Mouse (Mus musculus) mature B cell (primary cell): Measurements from ENCODE around the gene Rgs10.

Experiments used
- in situ Hi-C: fragments of 300-500 bp; cut with MboI; formaldehyde crosslinking; loops from 2 replicates; pipeline ENCODE4 v1.14.3; 2019

Gene Rgs10

DNA sequence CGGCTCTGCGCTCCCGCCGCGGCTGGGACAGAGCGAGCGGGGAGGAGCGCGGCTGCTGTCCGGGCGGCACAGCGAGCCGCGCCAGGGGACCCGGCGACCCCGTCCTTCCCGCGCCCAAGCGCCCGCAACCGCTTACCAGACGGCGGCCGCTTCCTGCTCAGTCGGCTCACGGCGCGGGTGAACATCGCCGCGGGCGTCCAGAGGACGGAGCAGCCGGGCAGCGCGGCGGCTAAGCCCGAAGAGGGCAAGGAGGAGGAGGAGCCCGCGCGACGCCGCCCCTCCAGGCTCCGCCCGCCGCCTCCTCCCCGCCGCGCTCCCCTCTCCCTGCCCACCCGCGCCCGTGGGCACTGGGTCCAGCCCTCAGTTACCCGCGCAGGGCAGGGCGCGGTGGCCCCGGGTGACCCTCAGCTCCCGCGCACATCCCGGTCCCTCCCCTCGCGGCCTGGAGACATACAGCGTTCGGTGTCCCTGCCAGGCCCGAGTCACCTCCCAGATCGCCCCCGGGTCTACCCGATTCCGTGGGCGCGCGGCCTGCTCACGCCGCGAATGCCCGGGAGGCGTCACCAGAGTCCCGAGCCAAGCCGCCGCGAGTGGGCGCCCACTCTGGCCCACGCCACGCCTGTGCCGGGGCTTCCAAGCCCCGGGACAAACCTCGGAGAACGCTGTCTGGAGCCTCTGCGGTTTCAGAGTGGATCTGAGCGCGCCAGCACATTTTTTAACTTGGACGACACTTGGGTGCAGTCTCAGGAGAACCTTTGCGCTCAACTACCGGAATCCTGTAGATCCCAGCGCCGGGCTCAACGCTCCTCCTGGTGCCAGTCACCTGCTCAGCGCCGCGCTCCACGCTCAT is at the start of gene Rgs10:
Gene Rgs10, minus strand, starts transcription at position 829 of the 850 bp plus-strand sequence.
- in situ Hi-C loops, result no loop called here

DNA sequence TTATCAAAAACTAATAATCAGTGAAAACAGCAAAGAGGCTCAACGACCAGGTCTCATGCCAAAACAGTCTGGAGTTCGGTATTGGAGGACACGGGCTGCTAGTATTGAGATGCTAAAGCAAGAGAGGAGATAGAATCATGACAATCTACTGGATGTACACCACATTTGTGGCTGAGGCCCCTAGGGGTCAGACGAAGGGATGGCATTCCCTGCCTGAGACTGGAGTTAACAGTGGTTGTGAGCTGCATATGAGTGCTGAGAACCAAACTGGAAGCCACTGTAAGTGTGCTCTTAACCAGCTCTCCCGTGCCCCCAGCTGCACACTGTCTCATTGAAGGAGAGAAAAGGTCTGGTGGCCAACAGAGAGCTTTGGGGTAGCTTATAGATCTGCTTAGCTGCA is 43.8 kb upstream of the Rgs10 start:
- in situ Hi-C loops, result loop anchor here (10.0 kb wide), 1 partner anchor 232 kb away; no protein-coding TSS in a partner anchor

DNA sequence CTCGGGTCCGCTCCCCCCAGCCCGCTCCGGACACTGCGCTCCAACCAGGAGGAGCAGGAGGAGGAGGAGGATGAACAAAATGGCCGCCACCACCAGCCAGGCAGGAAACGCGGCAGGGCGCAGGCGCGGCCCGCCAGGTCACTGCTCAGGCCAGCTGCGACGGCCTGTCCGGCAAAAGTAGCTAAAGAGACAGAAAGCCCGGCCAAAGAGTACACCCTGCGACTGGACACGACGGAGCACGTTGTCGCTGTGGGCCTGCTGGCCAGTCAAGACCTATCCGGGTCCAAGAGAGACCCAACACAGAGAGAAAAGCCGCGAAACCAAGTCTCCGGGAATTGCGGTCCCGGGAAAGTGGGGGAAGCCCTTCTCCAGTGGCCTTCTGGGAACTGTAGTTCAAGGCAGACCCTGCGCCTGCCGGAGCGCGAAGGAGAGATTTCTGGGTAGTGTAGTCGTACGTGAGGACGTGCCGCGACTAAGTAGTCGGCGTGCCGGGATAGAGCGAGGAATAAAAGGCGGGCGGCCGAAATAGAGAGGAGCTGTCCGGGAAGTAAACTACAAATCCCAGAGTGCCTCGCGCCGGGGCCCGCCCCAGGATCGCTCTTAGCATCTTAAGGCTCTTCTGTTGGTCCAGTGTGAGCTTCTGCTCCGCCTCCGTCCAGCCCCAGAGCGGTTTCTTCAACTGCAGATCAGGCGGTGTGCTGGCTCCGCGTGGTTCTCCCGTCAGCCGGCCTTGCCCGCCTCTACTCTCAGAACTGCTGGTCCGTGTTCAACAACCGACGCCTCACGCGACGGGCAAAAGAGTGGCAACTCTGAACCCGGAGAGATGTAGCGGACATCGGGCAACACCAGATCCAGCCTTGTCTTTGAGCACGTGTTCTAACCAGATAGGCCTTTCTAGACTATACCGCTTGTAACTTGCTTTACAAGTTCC is 43.0 kb upstream of the Rgs10 start, which contains the start of gene Tial1:
Gene Tial1, minus strand, starts transcription at position 433 of the 931 bp plus-strand sequence.
- in situ Hi-C loops, result loop anchor here (10.0 kb wide), 1 partner anchor 233 kb away; no protein-coding TSS in a partner anchor

DNA sequence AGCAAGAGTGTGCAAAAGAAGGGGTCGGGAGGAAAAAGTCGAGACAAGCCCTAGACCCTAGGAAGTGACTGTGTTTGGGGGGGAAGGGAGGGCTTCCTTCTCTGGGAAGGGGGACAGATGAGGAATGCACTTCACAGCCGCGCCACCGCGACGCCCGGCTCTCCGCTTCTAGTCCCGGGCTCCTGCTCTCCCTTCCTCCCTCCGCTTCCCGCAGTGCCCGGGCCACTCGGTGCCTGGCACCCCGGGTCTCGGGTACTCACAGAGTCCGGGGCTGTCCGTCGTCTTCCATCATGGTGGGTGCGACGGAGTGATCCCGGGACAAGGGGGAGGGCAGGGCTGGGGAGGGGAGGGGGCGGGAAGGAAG is 42.3 kb upstream of the Rgs10 start:
- in situ Hi-C loops, result loop anchor here (10.0 kb wide), 1 partner anchor 234 kb away; no protein-coding TSS in a partner anchor

DNA sequence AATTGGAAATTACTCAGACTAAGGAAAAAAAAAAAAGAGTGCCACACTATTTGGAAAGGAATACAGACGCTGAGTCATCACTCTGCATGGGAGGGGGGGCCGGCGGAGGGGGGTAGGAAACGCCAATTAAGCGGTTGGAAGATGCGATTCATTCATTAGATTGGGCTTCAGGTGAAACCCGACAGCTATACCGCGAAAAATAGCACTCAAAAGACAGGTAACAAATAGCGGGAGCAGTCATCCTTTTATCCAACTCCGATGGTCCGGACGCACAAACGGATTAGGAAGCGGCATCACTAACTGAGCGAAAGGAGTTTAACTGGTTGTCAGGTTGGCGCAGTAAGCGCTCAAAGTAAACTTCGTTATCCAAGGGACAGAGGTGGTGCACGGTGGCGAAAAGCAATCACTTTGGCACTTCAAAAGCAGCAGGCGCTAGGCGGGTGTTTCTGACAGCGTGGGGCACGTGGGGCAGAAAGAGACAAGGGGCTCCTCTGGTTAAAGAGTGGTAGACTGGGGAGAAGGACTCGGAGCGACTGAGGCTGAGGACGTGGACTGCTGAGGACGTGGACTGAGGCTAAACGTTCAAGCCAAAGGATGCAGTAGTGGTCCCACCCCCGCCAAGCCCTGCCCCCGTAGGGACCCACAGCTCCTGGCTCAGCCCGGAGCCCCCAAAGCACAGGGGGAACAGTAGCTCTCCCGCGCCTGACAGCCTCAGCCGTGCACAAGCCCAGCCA is 41.7 kb upstream of the Rgs10 start:
- in situ Hi-C loops, result loop anchor here (10.0 kb wide), 1 partner anchor 235 kb away; no protein-coding TSS in a partner anchor

DNA sequence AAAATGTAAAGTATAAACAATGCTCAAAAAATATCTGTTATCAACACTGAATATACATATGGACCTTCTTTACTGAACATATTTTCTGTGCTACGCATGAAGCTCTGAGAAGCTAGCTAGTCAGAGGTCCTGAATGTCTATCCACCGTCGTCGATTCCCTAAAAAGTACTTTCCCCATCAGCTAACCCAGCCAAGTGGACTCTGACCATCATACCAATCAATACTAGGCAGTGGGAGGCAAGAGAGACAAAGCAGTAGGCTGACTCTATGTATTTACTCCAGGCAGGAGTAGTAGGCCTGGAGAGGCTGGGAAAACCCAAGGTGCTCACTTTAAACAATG is 41.2 kb upstream of the Rgs10 start:
- in situ Hi-C loops, result loop anchor here (10.0 kb wide), 1 partner anchor 235 kb away; no protein-coding TSS in a partner anchor

DNA sequence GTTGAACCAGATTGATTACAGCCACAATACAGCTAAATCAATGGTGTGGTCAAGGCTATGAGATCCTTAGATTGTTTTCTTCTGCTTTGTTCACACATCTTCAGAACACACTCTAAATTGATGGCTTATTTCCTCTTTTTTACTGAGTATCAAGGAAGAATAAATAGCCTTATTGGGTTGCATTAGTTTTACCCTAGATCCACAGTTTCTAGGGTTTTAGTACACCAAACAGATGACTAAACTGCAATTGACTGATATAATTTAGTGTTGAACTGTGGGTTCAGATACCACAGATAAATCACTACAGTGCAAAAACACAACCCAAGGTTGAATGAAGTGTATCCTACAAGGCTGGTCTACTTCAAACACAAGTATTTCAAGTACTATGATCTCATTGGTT is 39.5 kb upstream of the Rgs10 start:
- in situ Hi-C loops, result no loop called here

DNA sequence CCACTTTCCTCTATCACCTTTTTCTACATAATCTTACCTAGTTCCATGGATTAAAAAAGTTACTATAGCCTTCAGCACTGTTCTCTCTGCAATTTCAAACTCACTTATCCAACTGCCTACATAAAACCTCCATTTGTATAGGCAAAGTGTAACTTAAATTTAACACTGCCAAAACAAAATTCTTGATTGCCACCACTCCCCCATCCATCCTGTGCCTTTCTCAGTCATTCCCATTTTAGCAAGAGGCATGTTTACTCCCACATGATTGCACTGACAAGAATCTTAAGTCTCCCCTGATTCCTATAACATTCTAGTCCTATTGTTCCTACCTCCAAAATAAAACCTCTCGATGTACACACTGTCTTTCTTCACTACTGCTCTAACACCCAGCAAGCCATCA is 34.2 kb upstream of the Rgs10 start:
- in situ Hi-C loops, result no loop called here

DNA sequence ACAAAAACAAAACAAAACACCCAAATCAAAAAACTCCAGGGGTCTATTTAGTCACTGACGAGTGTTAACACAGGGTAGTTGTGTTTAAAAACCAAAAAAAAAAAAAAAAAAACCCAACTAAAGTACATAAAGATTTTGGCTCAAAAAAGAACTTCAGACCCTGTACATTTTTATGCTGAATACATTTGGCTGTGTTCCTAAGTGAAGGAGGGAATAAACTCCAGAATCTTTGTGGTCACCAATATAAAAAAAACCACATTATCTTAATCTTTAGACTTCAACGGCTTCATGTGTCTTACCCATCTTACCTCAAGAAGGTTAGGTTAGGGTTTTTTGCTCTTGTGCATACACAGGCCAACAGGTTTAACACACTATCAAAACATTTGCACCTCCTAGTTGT is 22.0 kb upstream of the Rgs10 start:
- in situ Hi-C loops, result no loop called here

DNA sequence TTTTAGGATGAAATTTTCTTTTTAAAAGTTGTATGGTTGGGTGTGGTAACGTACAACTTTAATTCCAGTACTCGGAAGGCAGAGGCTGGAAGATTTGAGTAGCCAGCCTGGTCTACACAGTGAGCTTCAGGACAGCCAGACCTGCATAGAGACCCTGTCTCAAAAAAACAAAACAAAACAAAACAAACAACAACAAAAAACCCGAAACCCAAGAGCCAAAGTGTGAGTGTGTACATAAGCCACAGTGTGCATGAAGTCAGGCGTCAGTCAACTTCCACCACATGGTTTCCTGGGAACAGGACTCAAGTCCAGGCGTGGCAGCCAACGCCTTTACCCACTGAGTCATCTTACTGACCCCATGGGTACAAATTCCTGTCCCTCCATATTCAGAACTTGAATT is 20.7 kb upstream of the Rgs10 start:
- in situ Hi-C loops, result no loop called here

DNA sequence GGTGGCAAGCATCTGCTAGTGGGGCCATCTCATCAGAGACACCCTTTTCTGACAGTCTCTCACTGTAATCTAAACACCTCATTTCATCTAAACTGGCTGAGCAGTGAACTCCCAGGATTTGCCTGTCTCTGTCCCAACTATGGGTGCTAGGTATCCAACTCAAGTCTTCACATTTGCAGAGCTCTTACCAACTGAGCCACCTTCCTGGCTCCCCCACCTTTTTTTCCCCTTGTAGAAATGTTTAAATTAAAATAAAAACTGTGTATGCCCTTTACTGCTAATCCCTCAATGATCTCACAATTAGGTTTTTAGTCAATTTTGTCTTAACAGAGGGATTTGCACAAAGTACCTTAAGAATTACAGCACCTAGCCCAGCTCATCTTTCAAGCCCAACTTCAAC is 19.6 kb upstream of the Rgs10 start:
- in situ Hi-C loops, result no loop called here

DNA sequence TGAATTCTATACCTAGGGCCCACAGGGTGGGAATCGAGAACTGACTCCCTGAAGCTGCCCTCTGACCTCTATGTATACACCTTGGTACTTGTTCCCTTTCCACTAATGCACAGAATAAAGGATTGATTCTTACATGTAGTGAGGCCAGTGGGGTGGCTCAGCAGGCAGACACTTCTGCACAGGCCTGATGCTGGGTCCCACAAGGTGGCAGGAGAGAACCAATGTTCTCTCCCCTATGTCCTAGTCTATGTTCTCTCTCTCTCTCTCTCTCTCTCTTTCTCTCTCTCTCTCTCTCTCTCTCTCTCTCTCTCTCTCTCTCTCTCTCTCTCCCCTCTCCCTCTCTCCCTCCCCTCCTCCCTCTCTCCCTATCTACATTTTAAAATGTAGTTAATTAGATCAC is 14.7 kb upstream of the Rgs10 start:
- in situ Hi-C loops, result no loop called here

DNA sequence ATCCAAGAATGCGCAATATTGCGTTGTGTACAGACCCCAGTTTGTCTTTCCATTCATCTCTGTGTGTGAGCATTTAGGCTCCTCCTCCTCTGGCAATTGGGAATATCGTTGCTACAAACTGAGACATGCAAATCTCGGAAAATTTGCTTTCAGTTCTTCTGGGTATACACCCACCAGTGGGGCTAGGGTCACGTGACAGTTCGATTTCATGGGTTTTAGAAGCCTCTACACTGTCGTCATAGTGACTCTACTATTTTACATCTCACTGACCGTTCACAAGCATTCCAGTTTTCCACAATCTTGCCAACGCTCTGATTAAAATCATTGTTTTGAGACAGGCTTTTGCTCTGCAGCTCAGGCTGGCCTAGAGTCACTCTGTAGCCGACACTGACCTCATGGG is 14.0 kb upstream of the Rgs10 start:
- in situ Hi-C loops, result no loop called here

DNA sequence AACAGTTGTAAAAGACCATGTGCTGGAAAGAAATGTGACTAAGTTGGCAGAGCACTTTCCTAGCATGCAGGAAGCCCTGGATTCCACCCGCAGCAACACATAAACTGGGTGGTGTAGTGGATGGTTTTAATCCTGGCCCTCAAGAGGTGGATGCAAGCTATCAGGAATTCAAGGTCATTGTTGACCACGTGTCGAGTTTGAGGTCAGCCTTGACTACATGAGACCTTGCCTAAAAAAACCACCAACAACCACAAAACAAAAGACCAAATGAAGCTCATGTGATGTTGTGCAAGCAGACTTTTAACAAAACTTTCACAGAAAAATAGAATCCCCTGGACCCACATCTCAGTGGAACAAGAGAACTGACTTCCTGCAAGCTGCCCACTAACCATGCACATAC is 3.9 kb upstream of the Rgs10 start:
- in situ Hi-C loops, result no loop called here

DNA sequence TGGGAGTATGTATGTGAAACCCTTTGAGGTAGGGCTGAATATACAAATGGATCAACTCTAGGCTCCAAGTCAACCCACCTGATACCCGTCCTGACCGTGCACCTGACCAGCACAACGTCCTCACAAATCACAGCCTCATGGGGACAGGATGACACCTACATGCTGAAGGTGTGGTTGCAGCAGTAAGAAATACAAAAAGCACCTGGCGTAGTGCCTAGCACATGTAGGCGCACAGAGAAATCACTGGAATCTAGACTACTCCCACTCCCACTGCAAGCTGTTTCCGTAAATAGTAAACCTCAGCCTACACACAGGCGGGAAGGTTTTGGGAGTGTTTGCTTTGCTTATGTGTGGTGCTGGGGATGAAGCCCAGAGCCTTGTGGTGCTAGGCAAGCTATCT is 3.1 kb upstream of the Rgs10 start:
- in situ Hi-C loops, result no loop called here

DNA sequence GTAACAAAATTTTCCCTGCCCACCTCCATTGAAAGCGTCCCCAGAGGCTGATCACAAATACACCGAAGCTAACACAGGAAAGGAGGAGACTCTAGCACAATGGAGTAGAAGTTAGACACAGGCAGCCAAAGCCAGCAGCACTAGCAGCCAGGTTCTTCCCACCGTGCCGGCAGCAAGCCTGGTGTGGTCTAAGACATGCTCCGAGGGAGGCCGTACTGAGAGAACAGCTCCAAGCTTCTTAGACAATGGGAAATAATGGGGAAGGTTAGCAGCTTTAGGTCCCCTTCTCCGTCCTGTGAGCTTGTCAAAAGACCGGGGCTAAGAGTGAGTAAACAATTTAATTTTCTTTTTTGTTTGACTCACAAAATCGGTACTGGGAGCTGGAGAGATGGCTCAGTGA is 1.1 kb upstream of the Rgs10 start:
- in situ Hi-C loops, result no loop called here

DNA sequence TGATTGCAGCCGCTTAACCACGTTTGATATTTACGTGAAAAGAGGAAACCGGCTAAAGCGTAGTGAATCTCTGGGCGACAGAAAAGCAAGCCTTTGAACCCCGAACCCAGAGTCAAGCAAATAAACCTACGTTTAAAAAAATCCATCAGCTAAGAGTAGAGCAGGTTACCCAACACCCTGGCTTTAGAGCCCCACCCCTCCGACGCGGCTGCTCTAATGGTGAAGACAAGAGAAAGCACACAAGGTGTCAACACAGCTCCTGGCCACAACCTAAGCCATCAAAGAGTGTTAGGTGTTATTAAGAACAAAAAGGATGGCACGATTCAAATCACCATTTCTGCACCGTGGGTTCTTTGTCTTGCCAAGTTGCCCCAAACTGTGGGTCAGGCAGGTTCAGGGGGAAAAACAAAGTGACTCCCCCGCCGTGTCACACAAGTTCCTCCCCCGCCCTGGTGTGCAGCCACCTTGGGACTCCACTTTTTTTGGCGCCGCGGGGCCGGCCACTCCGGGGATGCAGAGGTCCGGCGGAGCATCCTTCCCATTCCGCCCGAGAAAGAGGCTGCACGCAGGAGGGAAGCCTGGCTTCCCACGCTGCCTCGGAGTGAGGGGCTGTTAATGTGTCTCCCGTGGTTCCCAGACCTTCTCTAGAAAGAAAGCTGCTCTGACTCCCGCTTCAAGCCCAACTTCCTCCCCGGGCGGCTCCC is 1.2 kb downstream of the Rgs10 start:
- in situ Hi-C loops, result no loop called here

DNA sequence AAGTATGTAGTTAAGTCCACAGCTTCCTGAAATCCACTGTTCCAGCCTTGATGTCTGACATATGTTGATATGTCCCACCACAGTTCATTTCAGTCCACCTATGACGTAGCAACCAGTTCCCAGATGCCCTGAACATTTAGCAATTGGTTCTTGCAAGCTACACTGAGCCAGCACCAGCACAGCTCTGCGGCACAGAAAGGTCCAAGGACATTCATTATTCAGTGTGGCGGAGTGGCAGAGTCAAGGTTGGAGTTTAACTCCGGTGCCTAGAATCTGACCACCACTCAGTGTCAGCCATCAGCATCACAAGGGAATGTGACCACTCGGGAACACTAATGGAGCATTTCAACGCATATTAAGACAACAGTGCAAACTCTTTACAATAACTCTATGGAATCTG is 1.9 kb downstream of the Rgs10 start:
- in situ Hi-C loops, result no loop called here

DNA sequence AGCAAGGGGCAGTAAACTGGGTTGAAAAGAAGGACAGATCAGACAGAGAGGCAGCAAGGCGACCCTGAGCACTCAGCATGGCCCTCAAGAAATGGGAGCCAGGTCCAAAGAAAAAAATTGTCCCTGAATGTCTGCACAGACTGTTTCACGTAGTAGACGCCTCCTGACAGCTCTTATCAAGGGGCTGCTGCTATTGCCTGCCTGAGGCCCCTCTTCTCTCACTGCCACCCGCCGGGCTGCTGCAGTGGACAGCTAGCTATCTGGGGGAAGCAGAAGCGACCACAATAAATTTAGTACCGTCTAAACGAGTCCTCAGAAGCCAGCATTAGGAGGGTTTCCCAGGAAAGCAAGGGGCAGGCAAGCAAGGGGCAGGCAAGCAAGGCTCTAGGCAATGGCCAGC is 4.1 kb downstream of the Rgs10 start:
- in situ Hi-C loops, result no loop called here

DNA sequence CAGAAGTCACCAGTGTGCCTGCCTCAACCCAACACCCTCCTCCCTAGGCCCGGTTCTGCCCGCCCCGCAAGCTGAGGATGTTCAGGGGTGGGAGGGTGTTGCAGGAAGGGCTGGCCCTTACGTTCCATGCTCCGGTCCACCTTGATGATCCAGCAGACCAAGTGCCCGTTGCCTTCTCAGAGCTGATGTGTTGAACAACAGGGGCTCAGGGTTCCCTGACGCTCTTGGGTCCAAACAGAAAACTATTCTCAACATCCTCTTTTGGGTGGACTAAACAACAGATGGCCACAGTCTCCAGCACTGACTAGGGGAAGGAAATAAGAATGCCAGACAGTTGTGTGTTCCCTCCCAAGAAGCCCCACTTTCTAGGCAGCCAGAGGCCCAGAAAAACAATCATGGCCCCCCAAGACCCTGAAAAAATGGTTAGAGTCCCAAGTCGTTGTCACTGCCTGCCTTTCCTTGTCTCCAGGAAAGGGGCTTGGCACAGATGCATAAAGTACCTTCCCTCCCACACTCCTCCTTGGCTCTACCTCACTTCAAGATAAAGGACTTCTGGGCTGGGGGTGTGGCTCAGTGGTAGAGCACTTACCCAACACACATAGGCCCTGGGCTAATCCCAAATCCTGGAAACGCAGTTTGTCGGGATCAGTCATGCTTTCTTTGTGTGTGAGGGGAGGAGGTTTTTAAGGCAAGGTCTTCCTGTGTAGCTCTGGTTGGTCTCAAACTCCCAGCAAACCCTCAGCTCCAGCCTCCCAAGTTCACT is 6.3 kb downstream of the Rgs10 start:
- in situ Hi-C loops, result no loop called here
